Mouse (Mus musculus) olfactory bulb, adult 2 months (tissue): ENCODE measurements at regions not wholly inside any gene's neighbourhood (a gene's known extent, or its start where the extent isn't known, plus 50 kb on each side); places are given as distances from the start of the nearest gene placed in this dataset.

Experiments used
- CTCF ChIP-seq: fragments of 200-500 bp; IDR thresholded peaks from 2 replicates; pipeline ENCODE4 v1.5.1; 2012; ENCODE audit warnings: low read depth, mild to moderate bottlenecking, low read length, moderate library complexity; ENCODE audit not compliant: insufficient read depth
- POLR2A ChIP-seq: fragments of 200-500 bp; IDR thresholded peaks from 2 replicates; pipeline ENCODE4 v1.6.1; 2012; ENCODE audit warnings: mild to moderate bottlenecking, low read depth, low read length, moderate library complexity; ENCODE audit not compliant: insufficient read depth

- TF ChIP-seq POLR2A (no peak), CTCF (no peak)
Measured at GRCm38 (mm10) chr3:149845826-149846486, 855.6 kb upstream of the Adgrl2 start.
